Mouse (Mus musculus) CD4-positive naive resting alpha-beta T cell, adult 76 days (primary cell): ENCODE results near the gene Cpa3. TPM values are rescaled to one million over a fixed set of nuclear protein-coding genes. Genes with fewer than 3 reads are reported as not detected.

Experiments used
- total RNA-seq: library from RNA; stranded (reverse); gene quantifications from one replicate; pipeline ENCODE4 v1.2.4, GENCODE M21; 2023

The Cpa3 gene
- 0.67 TPM for total RNA-seq

GRCm38 (mm10) chr3:20242050-20242449 is at the start of gene Cpa3:
Gene Cpa3 (minus strand): TSS chr3:20242181.

GRCm38 (mm10) chr3:20275633-20276032 is 33.7 kb upstream of the Cpa3 start, which contains the start of gene Cpb1:
Gene Cpb1 (minus strand): TSS chr3:20275733.

Other genes with a start within 250 kb of the Cpa3 start
- gene Hps3, start 206.9 kb downstream of the Cpa3 start, total RNA-seq = 82.2 TPM
- 70.5 TPM for gene Hltf, start 184.4 kb downstream of the Cpa3 start, total RNA-seq
- gene Gyg, start 86.9 kb downstream of the Cpa3 start, total RNA-seq = 23.2 TPM
- gene Cpb1, start 33.6 kb upstream of the Cpa3 start, total RNA-seq = not detected
- not detected for gene Agtr1b, start 125.0 kb upstream of the Cpa3 start, total RNA-seq